Mouse (Mus musculus): ENCODE data around the gene Dhtkd1.

Gene Dhtkd1

GRCm38 (mm10) chr2:5931938-5932337 is 10.7 kb downstream of the Dhtkd1 start:
- DNase-seq (ENCODE audit: low read depth, low spot score), result no peak

- DNase-seq (ENCODE audit: low read depth, low spot score), result no peak
Measured at GRCm38 (mm10) chr2:5930291-5931054, 12.1 kb downstream of the Dhtkd1 start.

GRCm38 (mm10) chr2:5929793-5930192 is 12.8 kb downstream of the Dhtkd1 start:
- no peak for DNase-seq (ENCODE audit: low read depth, low spot score)

- DNase-seq (ENCODE audit: low read depth, low spot score), result no peak
Measured at GRCm38 (mm10) chr2:5927481-5927880, 15.1 kb downstream of the Dhtkd1 start.

DNA sequence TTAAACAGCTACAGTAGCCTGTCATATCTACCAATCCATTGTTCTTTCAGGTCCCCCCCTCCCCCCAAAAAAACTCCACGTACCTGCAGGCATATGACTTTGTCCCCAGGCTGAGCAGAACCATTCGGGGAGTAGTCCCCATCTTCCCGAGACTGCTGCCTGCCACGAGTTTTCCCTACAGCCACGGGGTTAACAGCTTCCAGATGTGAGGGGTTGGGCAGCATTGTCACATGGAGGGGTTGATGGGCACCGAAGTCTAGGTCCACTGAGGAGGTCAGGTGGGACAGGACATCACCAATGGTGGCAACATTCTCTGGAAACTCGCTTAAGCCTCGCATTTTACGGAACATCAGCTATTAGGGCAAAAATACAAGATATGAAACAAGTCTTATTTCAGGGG is 18.8 kb downstream of the Dhtkd1 start:
- no peak for DNase-seq (ENCODE audit: low read depth, low spot score)

GRCm38 (mm10) chr2:5922823-5923222 is 19.8 kb downstream of the Dhtkd1 start:
- no peak for DNase-seq (ENCODE audit: low read depth, low spot score)

- no peak for DNase-seq (ENCODE audit: low read depth, low spot score)
Measured at GRCm38 (mm10) chr2:5911282-5911965, 31.2 kb downstream of the Dhtkd1 start.

DNA sequence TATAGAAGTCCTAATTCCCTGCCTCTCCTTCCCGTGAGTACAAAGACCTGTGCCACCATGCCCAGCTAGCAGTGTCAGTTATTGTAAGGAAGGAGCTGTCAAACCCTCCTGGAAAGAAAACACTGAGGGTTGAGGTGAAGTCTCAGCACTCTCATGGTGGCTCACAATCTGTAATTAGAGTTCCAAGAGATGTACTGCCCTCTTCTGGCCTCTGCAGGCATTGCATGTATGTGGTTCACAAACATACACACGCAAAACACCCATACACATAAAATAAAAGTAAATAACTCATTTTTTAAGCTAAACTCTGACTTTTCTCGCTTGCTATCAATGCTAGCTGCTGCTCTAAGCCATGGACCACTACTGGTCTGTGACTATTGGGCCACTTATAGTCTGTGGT is 36.0 kb downstream of the Dhtkd1 start:
- peak; percentile 29 for DNase-seq (ENCODE audit: low read depth, low spot score)

GRCm38 (mm10) chr2:5906092-5906491 is 36.5 kb downstream of the Dhtkd1 start:
- no peak for DNase-seq (ENCODE audit: low read depth, low spot score)

GRCm38 (mm10) chr2:5900145-5900544 is 42.4 kb downstream of the Dhtkd1 start:
- DNase-seq (ENCODE audit: low read depth, low spot score), result no peak

DNA sequence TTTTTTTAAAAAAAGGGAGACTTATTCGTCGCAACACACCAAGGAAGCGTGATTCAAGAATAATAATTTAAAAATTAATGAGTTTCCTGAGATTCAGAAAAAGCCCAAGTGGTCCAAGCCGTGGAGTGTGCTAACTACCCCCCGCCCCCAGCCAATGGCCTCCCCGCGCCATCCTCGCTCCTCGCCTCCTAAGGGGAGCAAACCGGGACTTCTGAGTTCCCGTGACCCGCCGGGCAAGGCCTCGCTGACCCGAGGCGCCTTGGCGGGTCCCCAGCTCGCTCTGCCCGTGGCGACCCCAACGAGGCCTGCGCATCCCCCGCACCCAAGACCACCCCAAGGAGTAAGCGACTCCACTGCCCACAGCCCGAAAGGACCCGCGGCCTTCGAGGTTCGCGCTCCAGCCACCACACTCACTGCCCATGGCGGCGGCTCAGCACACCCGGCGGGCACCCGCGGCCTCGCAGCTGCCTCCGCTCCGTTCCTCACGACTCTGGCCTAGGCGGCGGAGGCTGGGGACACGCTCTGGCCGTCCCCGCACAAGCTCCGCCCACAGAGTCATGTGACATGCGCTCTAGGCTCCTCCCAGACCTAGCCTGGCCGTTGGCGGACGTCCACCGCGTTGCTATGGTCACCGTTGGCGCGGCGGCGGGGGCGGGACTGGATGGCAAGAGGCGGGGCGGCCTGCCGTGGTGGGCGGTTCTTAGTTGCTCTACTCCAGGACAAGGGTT is 47.6 kb downstream of the Dhtkd1 start, which contains the start of gene Sec61a2:
Sec61a2 (minus strand) TSS at position 590 of the 728 bp plus-strand sequence.
- peak; percentile 91 for DNase-seq (ENCODE audit: low read depth, low spot score)

DNA sequence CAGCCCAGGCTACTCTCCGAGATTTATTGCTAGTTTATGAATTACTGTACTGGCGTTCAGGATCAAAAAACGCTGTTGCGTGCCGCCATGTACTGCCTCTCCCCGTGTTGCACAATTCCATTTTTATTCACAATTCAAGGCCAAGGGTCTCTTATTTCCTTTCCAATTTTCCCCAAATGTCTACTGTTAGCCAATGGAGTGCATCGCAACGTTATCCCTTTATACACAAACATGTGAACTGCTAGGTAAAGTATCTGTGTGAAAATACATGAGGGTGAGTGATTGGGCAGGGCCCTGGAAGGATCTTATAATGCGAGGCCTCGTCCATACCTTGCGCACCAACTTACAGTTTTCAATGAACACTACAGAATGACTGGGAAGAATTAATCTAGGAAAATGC is 48.3 kb downstream of the Dhtkd1 start:
- no peak for DNase-seq (ENCODE audit: low read depth, low spot score)

DNA sequence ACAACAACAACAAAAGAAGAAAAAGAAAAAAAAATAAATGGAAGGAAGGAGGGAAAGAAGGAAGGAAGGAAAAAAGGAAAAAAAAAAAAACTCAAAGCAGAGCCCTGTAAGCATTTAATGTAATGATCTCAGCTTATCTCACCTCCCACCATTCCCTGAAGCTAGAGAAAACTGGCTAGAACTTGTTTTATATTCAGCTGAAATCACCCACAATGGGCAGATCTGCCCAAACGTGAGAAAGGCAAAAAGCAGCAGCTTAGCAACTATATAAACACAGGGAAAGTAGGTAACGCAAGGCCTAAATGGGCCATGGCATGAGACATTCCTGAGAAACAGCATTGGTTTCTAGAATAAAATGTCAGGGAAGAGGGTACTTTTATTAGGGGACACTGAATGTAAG is 53.2 kb downstream of the Dhtkd1 start:
- no peak for DNase-seq (ENCODE audit: low read depth, low spot score)

DNA sequence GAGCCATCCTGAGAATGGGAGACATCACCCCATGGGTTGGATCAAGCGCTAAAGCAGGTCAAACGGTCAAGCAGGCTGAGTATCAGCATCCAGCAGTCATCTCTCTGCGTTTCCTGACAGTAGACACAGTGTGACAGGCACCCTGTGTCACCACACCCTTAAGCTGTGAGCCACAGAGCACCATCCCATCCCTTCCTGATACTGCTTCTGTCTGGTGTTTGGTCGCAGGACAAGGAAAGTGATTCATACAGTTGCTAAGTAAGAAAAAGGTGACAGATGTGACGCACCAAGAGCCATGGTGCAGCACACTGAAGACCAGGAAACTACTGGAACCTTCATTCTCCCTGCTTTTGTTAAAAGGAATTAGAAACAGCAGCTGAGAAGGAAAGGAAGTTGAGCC is 53.7 kb downstream of the Dhtkd1 start:
- no peak for DNase-seq (ENCODE audit: low read depth, low spot score)

DNA sequence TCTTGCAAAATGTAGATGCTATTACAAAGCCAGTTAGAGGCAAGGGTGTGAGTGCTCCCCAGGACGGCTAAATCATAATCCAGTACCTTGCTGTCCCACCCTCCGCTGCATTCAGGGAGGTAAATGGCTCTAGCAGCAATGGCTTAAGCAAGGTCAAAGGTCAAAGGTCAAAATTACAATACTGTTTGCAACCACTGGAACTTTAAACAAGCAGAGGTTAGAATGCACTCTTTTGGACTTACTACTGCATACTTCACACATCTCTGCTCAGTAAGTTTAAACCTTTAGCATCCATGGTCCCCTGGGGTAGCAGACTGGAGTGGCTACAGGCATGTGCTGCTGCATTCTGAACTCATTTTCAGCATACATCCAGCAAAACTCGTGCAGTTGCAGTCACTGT is 65.1 kb downstream of the Dhtkd1 start:
- no peak for DNase-seq (ENCODE audit: low read depth, low spot score)

- no peak for DNase-seq (ENCODE audit: low read depth, low spot score)
Measured at GRCm38 (mm10) chr2:5869746-5870145, 72.8 kb downstream of the Dhtkd1 start.

GRCm38 (mm10) chr2:5867681-5868080 is 74.9 kb downstream of the Dhtkd1 start:
- no peak for DNase-seq (ENCODE audit: low read depth, low spot score)

- no peak for DNase-seq (ENCODE audit: low read depth, low spot score)
Measured at GRCm38 (mm10) chr2:5862834-5863233, 79.8 kb downstream of the Dhtkd1 start, which contains the start of gene Gm13199. Gene Gm13199, minus strand, starts transcription at chr2:5862934.

- no peak for DNase-seq (ENCODE audit: low read depth, low spot score)
Measured at GRCm38 (mm10) chr2:5851866-5852265, 90.7 kb downstream of the Dhtkd1 start.

- no peak for DNase-seq (ENCODE audit: low read depth, low spot score)
Measured at GRCm38 (mm10) chr2:5851116-5851515, 91.5 kb downstream of the Dhtkd1 start.

Data from WW6 (cell line).